Mouse (Mus musculus): ENCODE results near the gene Prnp.

GRCm38 (mm10) chr2:131883136-131883535 lies 26.6 kb upstream of the Prnp start:
- TF ChIP-seq POLR2A (IDR thresholded peaks at IDR 0.05; ENCODE audit: borderline replicate concordance, insufficient read depth, low read length): no peak
- no peak for TF ChIP-seq CTCF (IDR thresholded peaks at IDR 0.05; ENCODE audit: borderline replicate concordance, insufficient read depth, low read depth, low read length)
